Comparison of ENCODE assay signal across 8 mouse cellular contexts in the genomic region with DNA sequence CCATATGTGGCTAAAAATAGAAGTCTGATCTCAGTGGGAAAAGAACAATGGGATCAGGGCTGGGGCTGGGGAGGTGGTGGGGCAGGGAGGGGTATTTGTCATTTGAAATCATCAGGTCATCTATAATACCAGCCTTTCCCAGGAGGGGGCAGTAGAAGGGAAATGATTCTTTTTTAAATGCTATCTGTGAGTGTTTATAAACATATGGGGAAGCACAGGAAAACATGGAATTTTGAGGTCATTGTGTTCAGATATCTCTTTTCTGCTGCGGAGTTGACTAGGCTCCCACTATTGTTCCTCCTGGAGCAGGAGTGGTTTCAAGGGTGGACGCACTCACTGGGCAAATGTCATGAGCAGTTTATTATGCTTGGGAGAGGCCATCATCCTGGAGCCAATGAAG. TPM values are rescaled to one million over a fixed set of nuclear protein-coding genes. Genes with fewer than 3 reads are reported as not detected.
DNase-seq lines count a peak whose midpoint lies in the region; ATAC-seq lines count a peak whose summit lies in the region.

No protein-coding gene starts in this region.

- intact Hi-C loops in heart, postnatal 36 days (cut with DNase I): loop anchor here (2.0 to 5.0 kb wide), 2 partner anchors 232 to 1725 kb away; no protein-coding TSS in a partner anchor

- no peaks in the 10 kb centered on the region for H3K9me3 ChIP-seq in midbrain, embryonic 11.5 days (ENCODE audit: control insufficient read depth, low read length)
- no peaks in the 10 kb centered on the region for H3K9me3 ChIP-seq in midbrain, embryonic 15.5 days
- H3K9me3 ChIP-seq in forebrain, embryonic 12.5 days: no peaks in the 10 kb centered on the region

- peaks cover 1% of the 10 kb centered on the region; the same call in 1 of the 2 replicates for H3K4me1 ChIP-seq in midbrain, embryonic 11.5 days (ENCODE audit: control insufficient read depth, insufficient read depth, low read length)
- H3K4me1 ChIP-seq in midbrain, embryonic 15.5 days: peaks cover 3% of the 10 kb centered on the region; the same call in 1 of the 2 replicates
- H3K4me1 ChIP-seq in forebrain, embryonic 12.5 days: peaks cover 3% of the 10 kb centered on the region

- no peaks in the 10 kb centered on the region for H3K27me3 ChIP-seq in midbrain, embryonic 11.5 days (ENCODE audit: control insufficient read depth, insufficient read depth, low read length)
- no peaks in the 10 kb centered on the region for H3K27me3 ChIP-seq in midbrain, embryonic 15.5 days (replicated peaks)
- H3K27me3 ChIP-seq in forebrain, embryonic 12.5 days: no peaks in the 10 kb centered on the region

- H3K36me3 ChIP-seq in midbrain, embryonic 11.5 days (ENCODE audit: control insufficient read depth, insufficient read depth, low read length): no peaks in the 10 kb centered on the region
- no peaks in the 10 kb centered on the region for H3K36me3 ChIP-seq in midbrain, embryonic 15.5 days (replicated peaks)
- H3K36me3 ChIP-seq in forebrain, embryonic 12.5 days (replicated peaks): no peaks in the 10 kb centered on the region

- no peak for ATAC-seq in midbrain, embryonic 11.5 days (ENCODE audit: low FRiP score)
- ATAC-seq in midbrain, embryonic 15.5 days (replicated peaks): no peak
- ATAC-seq in forebrain, embryonic 12.5 days (ENCODE audit: low FRiP score): no peak

- H3K9ac ChIP-seq in midbrain, embryonic 11.5 days (ENCODE audit: low read length): no peak overlapping the region
- H3K9ac ChIP-seq in midbrain, embryonic 15.5 days: no peak overlapping the region
- no peak overlapping the region for H3K9ac ChIP-seq in forebrain, embryonic 12.5 days

- WGBS in midbrain, embryonic 11.5 days: 76% methylated on average over 2 of the region's 2 CpGs
- 63% methylated on average over 2 of the region's 2 CpGs for WGBS in midbrain, embryonic 15.5 days
- WGBS in forebrain, embryonic 12.5 days: 71% methylated on average over 2 of the region's 2 CpGs

- H3K4me3 ChIP-seq in midbrain, embryonic 11.5 days (ENCODE audit: low read depth, low read length): no peak overlapping the region
- no peak overlapping the region for H3K4me3 ChIP-seq in midbrain, embryonic 15.5 days
- no peak overlapping the region for H3K4me3 ChIP-seq in forebrain, embryonic 12.5 days (replicated peaks)

- no peak overlapping the region for H3K27ac ChIP-seq in midbrain, embryonic 11.5 days (ENCODE audit: low read depth, low read length)
- no peak overlapping the region for H3K27ac ChIP-seq in midbrain, embryonic 15.5 days
- H3K27ac ChIP-seq in forebrain, embryonic 12.5 days: no peak overlapping the region

- H3K4me2 ChIP-seq in midbrain, embryonic 11.5 days: no peak overlapping the region
- H3K4me2 ChIP-seq in midbrain, embryonic 15.5 days: no peak overlapping the region
- no peak overlapping the region for H3K4me2 ChIP-seq in forebrain, embryonic 12.5 days

- DNase-seq in midbrain, embryonic 11.5 days (ENCODE audit: low spot score, missing footprints): peak; percentile 86
- DNase-seq in adipocyte (ENCODE audit: low spot score): peak; percentile 45
- DNase-seq in heart, postnatal 36 days: peak; percentile 37 to 51
- peak; percentile 82 for DNase-seq in lung, postnatal 14 days
- no peak for DNase-seq in right cerebral cortex, adult 18-20 months
- no peak for DNase-seq in right cerebral cortex, postnatal 36 days (ENCODE audit: low spot score in 2 of 2)

RNA-seq across cellular contexts. Expression of gene Itga2, which starts 55.3 kb away (rescaled TPM):
- 0.86 and 1.0 TPM in 2 replicates for polyA plus RNA-seq in midbrain, embryonic 11.5 days (2014; fragmentation: Nextera tagmentation; extraction: Ambion mirVana)
- polyA plus RNA-seq in midbrain, embryonic 15.5 days (2015; fragmentation: Nextera tagmentation; extraction: Ambion mirVana): 1.5 and 1.7 TPM in 2 replicates
- total RNA-seq in heart, postnatal 36 days (2021): 1 to 10 TPM in 1 of 2 experiments, under 1 TPM in 1; 0.39 to 1.2 TPM
- polyA plus RNA-seq in forebrain, embryonic 12.5 days (2016; fragmentation: Nextera tagmentation; extraction: Ambion mirVana): 1.3 and 1.4 TPM in 2 replicates

Comparison
In these comparisons a context has a peak if more than half of its experiments do, and no peak if none do; other contexts are left out.
1. DNase-seq: peak in midbrain, embryonic 11.5 days (single experiment), adipocyte (single experiment), heart, postnatal 36 days (2 of 2) and lung, postnatal 14 days (single experiment); none in right cerebral cortex, adult 18-20 months (single experiment) and right cerebral cortex, postnatal 36 days (0 of 2).